Mouse (Mus musculus) embryonic facial prominence, embryonic 12.5 days (tissue): ENCODE measurements around the gene Adam1b. TPM values are rescaled to one million over a fixed set of nuclear protein-coding genes. Genes with fewer than 3 reads are reported as not detected.

Source experiments
- ATAC-seq: fragments of 200-750 bp; cut with Nextera tagmentation; 2 replicates; pipeline ENCODE4 v1.8.0; 2017; ENCODE audit not compliant: insufficient number of reproducible peaks, insufficient read depth, low FRiP score, low TSS enrichment
- H3K27ac ChIP-seq: fragments of 300-500 bp; sonication (generic); 2 replicates; pipeline ENCODE4 v1.5.1; 2016; ENCODE audit warnings: mild to moderate bottlenecking
- H3K27me3 ChIP-seq: fragments of 300-500 bp; sonication (generic); 2 replicates; pipeline ENCODE4 v1.6.1; 2016; ENCODE audit warnings: mild to moderate bottlenecking, moderate library complexity
- H3K36me3 ChIP-seq: fragments of 300-500 bp; sonication (generic); 2 replicates; pipeline ENCODE4 v1.6.1; 2016; ENCODE audit warnings: mild to moderate bottlenecking
- H3K4me1 ChIP-seq: fragments of 300-500 bp; sonication (generic); 2 replicates; pipeline ENCODE4 v1.6.1; 2016
- H3K4me2 ChIP-seq: fragments of 300-500 bp; sonication (generic); replicated peaks from 2 replicates; pipeline ENCODE4 v1.6.1; 2016; ENCODE audit warnings: mild to moderate bottlenecking, moderate library complexity
- H3K4me3 ChIP-seq: fragments of 300-500 bp; sonication (generic); 2 replicates; pipeline ENCODE4 v1.5.1; 2016; ENCODE audit warnings: mild to moderate bottlenecking
- H3K9ac ChIP-seq: fragments of 300-500 bp; sonication (generic); 2 replicates; pipeline ENCODE4 v1.6.1; 2016; ENCODE audit warnings: mild to moderate bottlenecking, moderate library complexity
- H3K9me3 ChIP-seq: fragments of 300-500 bp; sonication (generic); 2 replicates; pipeline ENCODE4 v1.6.1; 2016; ENCODE audit warnings: mild to moderate bottlenecking, moderate library complexity
- WGBS: fragments of 180-500 bp; shearing (Covaris S2); methylation state at CpG from one replicate; pipeline ENCODE4 v1.1.7; 2016; 5-methylcytosine and 5-hydroxymethylcytosine counted together
- polyA plus RNA-seq: library from polyadenylated mRNA; unstranded; fragments of >200 nt; fragmentation: Nextera tagmentation; extraction: Ambion mirVana; gene quantifications from 2 replicates; pipeline ENCODE4 v1.2.1, GENCODE M21; 2016

Adam1b gene
- polyA plus RNA-seq, result not detected in 2 replicates

- Histone ChIP-seq H3K27ac (no peak within 1 kb of the TSS), H3K9ac (no peak within 1 kb of the TSS), H3K4me3 (no peak within 1 kb of the TSS), H3K36me3 (no peaks in the 10 kb centered on the region), H3K9me3 (no peaks in the 10 kb centered on the region), H3K27me3 (no peaks in the 10 kb centered on the region), H3K4me2 (no peak within 1 kb of the TSS), H3K4me1 (no peaks in the 10 kb centered on the region)
- 72% methylated on average over 3 of the region's 3 CpGs for WGBS
- ATAC-seq, result no peak
These were observed at the start of gene Adam1b for GRCm38 (mm10) chr5:121503231-121503630. Gene Adam1b (minus strand): TSS chr5:121503435.

GRCm38 (mm10) chr5:121549196-121549595 is 46.0 kb upstream of the Adam1b start:
- H3K36me3 ChIP-seq, result no peaks in the 10 kb centered on the region
- H3K27ac ChIP-seq, result no peak overlapping the region
- H3K4me1 ChIP-seq, result peaks cover 9% of the 10 kb centered on the region
- H3K9me3 ChIP-seq, result no peaks in the 10 kb centered on the region
- no peak overlapping the region for H3K4me2 ChIP-seq
- H3K4me3 ChIP-seq, result no peak overlapping the region
- H3K27me3 ChIP-seq, result no peaks in the 10 kb centered on the region
- WGBS, result 84% methylated on average over 7 of the region's 7 CpGs
- no peak for ATAC-seq
- H3K9ac ChIP-seq, result no peak overlapping the region

DNA sequence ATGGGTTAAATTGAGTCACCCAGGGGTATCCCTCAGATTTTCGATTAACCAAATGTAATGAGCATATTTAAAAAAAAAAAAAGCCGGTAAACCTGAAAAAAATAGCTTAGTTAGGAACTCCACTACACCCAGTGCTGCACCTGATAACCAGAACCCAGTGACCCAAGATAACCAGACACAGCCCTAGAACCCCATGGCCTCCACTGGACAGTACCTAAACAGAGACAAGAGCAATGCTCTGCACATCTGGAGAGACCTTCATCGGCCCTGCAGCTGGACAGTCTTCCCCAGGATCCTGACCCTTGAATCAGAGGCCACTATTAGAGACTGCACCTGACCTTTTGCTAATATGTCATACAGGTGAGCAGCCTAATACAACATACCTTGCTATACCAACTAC is 43.8 kb upstream of the Adam1b start:
- no peak overlapping the region for H3K27ac ChIP-seq
- no peaks in the 10 kb centered on the region for H3K36me3 ChIP-seq
- ATAC-seq, result no peak
- H3K4me3 ChIP-seq, result 0 out of 2 replicates have a peak overlapping the region, but pooled peaks have one; percentile 100
- no peaks in the 10 kb centered on the region for H3K27me3 ChIP-seq
- no peak overlapping the region for H3K9ac ChIP-seq
- 95% methylated on average over 3 of the region's 3 CpGs for WGBS
- no peaks in the 10 kb centered on the region for H3K9me3 ChIP-seq
- H3K4me1 ChIP-seq, result peaks cover 16% of the 10 kb centered on the region
- no peak overlapping the region for H3K4me2 ChIP-seq

- peak overlapping the region; percentile 96; the same call in 1 of the 2 replicates for H3K27ac ChIP-seq
- WGBS, result 37% methylated on average over 6 of the region's 6 CpGs
- peak overlapping the region; percentile 80 for H3K4me2 ChIP-seq
- H3K9me3 ChIP-seq, result no peaks in the 10 kb centered on the region
- H3K4me3 ChIP-seq, result peak overlapping the region; percentile 100
- peak overlapping the region; percentile 100 for H3K9ac ChIP-seq
- no peak for ATAC-seq
- no peaks in the 10 kb centered on the region for H3K36me3 ChIP-seq
- peaks cover 16% of the 10 kb centered on the region for H3K4me1 ChIP-seq
- no peaks in the 10 kb centered on the region for H3K27me3 ChIP-seq
These were observed 43.3 kb upstream of the Adam1b start for GRCm38 (mm10) chr5:121546530-121546895.

DNA sequence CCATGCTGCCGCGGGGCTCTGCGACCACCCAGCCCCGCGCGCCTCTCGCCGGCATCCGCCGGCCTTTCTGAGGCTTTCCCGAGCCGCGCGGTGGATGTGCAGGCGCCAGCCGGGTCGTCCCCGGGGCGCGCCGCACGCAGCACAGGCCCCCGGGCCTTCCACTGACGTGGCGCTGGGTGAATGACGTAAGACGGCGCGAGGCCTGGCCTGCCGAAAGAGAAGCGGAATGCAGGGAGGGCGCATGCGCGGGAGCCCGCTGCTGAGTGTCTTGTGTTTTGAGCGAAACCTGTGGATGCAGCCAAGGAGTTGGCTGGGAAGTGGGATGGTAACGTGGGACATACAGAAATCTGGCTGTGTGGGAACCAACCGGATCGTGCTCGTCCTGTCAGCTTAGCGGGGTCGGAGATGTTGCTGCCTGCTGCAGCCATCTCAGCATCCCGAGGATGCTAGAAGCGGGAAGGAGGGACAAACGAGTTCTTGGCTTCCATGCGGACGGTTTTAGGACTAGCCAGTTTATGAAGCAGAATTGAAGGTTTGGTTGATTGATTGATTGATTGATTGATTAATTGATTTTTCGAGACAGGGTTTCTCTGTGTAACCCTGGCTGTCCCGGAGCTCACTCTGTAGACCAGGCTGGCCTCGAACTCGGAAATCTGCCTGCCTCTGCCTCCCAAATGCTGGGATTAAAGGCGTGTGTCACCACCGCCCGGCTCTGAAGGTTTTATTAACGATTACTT is 42.7 kb upstream of the Adam1b start, which contains the start of gene Mapkapk5:
Gene Mapkapk5, minus strand, starts transcription at position 113 of the 737 bp plus-strand sequence.
- Histone ChIP-seq H3K27me3 (no peaks in the 10 kb centered on the region), H3K4me3 (peak within 1 kb of the TSS; percentile 100), H3K9ac (peak within 1 kb of the TSS; percentile 100), H3K36me3 (no peaks in the 10 kb centered on the region), H3K4me2 (peak within 1 kb of the TSS; percentile 80), H3K9me3 (no peaks in the 10 kb centered on the region), H3K27ac (peak within 1 kb of the TSS; percentile 96), H3K4me1 (peaks cover 16% of the 10 kb centered on the region)
- 2% methylated on average over 55 of the region's 55 CpGs for WGBS
- ATAC-seq, result peak; percentile 95

GRCm38 (mm10) chr5:121544910-121545792 is 41.9 kb upstream of the Adam1b start, which contains the start of the genes Adam1a and Gm42878:
Gene Adam1a (minus strand): TSS chr5:121545482.
Gene Gm42878 (minus strand): TSS chr5:121545482.
- Histone ChIP-seq H3K4me3 (peak within 1 kb of the TSS; percentile 100), H3K4me2 (peak within 1 kb of the TSS; percentile 80), H3K4me1 (peaks cover 16% of the 10 kb centered on the region), H3K27me3 (no peaks in the 10 kb centered on the region), H3K36me3 (no peaks in the 10 kb centered on the region), H3K9me3 (no peaks in the 10 kb centered on the region), H3K27ac (peak within 1 kb of the TSS; percentile 96), H3K9ac (peak within 1 kb of the TSS; percentile 100)
- under 1% methylated on average over 61 of the region's 97 CpGs for WGBS
- ATAC-seq, result no peak

GRCm38 (mm10) chr5:121543370-121543769 is 40.1 kb upstream of the Adam1b start:
- Histone ChIP-seq H3K36me3 (no peaks in the 10 kb centered on the region), H3K27ac (no peak overlapping the region), H3K9me3 (no peaks in the 10 kb centered on the region), H3K27me3 (no peaks in the 10 kb centered on the region), H3K4me3 (no peak overlapping the region), H3K4me2 (no peak overlapping the region), H3K9ac (no peak overlapping the region), H3K4me1 (peaks cover 16% of the 10 kb centered on the region)
- WGBS, result 78% methylated on average over 3 of the region's 3 CpGs
- no peak for ATAC-seq

DNA sequence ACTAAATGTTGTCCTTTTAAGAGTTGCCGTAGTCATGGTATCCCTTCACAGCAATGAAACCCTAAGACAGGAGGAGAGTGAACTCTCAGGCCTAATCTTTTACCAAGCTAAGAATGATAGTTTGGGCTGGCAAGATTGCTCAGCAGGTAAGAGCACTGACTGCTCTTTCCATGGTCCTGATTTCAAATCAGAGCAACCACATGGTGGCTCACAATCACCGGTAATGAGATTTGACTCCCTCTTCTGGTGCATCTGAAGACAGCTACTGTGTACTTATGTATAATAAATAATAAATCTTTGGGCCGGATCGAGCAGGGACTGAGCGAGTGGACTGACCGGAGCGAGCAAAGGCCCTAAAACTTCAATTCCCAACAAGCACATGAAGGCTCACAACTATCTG is 38.0 kb upstream of the Adam1b start:
- no peak for ATAC-seq
- Histone ChIP-seq H3K27me3 (no peaks in the 10 kb centered on the region), H3K4me1 (peaks cover 13% of the 10 kb centered on the region), H3K9ac (no peak overlapping the region), H3K9me3 (no peaks in the 10 kb centered on the region), H3K27ac (no peak overlapping the region), H3K36me3 (peaks cover 8% of the 10 kb centered on the region; the same call in 1 of the 2 replicates), H3K4me3 (no peak overlapping the region), H3K4me2 (no peak overlapping the region)
- WGBS, result 90% methylated on average over 7 of the region's 7 CpGs

- H3K4me1 ChIP-seq, result peaks cover 13% of the 10 kb centered on the region
- WGBS, result 92% methylated on average over 5 of the region's 5 CpGs
- peaks cover 19% of the 10 kb centered on the region for H3K36me3 ChIP-seq
- H3K27ac ChIP-seq, result no peak overlapping the region
- no peak overlapping the region for H3K4me3 ChIP-seq
- no peak overlapping the region for H3K4me2 ChIP-seq
- H3K27me3 ChIP-seq, result no peaks in the 10 kb centered on the region
- H3K9ac ChIP-seq, result no peak overlapping the region
- ATAC-seq, result no peak
- no peaks in the 10 kb centered on the region for H3K9me3 ChIP-seq
These were observed 36.8 kb upstream of the Adam1b start for GRCm38 (mm10) chr5:121540066-121540465.

- Histone ChIP-seq H3K36me3 (peaks cover 41% of the 10 kb centered on the region), H3K4me1 (no peaks in the 10 kb centered on the region), H3K27me3 (no peaks in the 10 kb centered on the region), H3K9ac (no peak overlapping the region), H3K4me2 (no peak overlapping the region), H3K4me3 (no peak overlapping the region), H3K9me3 (no peaks in the 10 kb centered on the region), H3K27ac (no peak overlapping the region)
- no peak for ATAC-seq
- WGBS, result 78% methylated on average over 2 of the region's 2 CpGs
These were observed 34.4 kb upstream of the Adam1b start for GRCm38 (mm10) chr5:121537588-121537987.

DNA sequence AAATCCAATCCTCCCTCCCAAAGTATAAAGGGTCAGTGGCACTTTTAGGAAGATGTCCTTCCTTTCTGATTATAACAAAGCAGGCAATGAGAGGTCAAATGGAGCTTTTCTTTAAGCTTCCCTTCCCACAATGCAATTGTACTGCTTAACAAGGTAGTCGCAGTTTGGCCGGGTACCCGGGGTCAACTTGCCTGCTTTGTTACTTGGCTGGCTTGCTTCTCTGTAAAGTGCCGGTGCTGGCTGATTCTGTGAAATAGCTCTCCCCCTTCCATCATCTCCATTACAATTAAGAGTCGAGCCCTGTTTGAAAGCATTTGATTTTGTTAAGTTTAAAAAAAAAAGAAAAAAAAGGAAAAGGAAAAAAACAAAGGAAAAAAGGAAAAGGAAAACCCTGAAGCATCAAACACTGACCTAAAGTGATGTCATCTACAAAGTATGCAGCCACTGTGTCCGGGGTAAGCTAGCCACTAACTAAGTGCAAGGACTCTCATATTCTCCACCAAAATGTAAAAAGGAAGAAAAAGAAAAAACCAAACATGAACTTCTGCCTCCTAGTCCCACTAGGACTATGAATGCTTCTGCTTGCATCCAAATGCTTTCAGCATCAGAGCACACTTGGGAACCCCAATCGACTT is 33.8 kb upstream of the Adam1b start:
- ATAC-seq, result no peak
- Histone ChIP-seq H3K27ac (no peak overlapping the region), H3K9me3 (no peaks in the 10 kb centered on the region), H3K36me3 (peaks cover 47% of the 10 kb centered on the region), H3K4me1 (no peaks in the 10 kb centered on the region), H3K27me3 (no peaks in the 10 kb centered on the region), H3K4me3 (no peak overlapping the region), H3K4me2 (no peak overlapping the region), H3K9ac (no peak overlapping the region)
- WGBS, result 81% methylated on average over 7 of the region's 7 CpGs
